Mouse (Mus musculus) midbrain, embryonic 13.5 days (tissue): ENCODE data around the gene Gm17571. TPM values are rescaled to one million over a fixed set of nuclear protein-coding genes. Genes with fewer than 3 reads are reported as not detected.
A peak's percentile ranks its signal among the peaks of the same experiment; 100 is the strongest.

Experiments
- ATAC-seq: fragments of 200-750 bp; cut with Nextera tagmentation; 2 replicates; pipeline ENCODE4 v1.8.0; 2017; ENCODE audit warnings: mild to moderate bottlenecking, moderate TSS enrichment, moderate library complexity
- H3K27ac ChIP-seq: fragments of 300-500 bp; sonication (generic); 2 replicates; pipeline ENCODE4 v1.5.1; 2015; ENCODE audit warnings: inconsistent platforms, mild to moderate bottlenecking, moderate library complexity
- H3K27me3 ChIP-seq: fragments of 300-500 bp; sonication (generic); 2 replicates; pipeline ENCODE4 v1.6.1; 2015; ENCODE audit warnings: mild to moderate bottlenecking, inconsistent platforms
- H3K36me3 ChIP-seq: fragments of 300-500 bp; sonication (generic); 2 replicates; pipeline ENCODE4 v1.6.1; 2015; ENCODE audit warnings: mild to moderate bottlenecking, inconsistent platforms
- H3K4me1 ChIP-seq: fragments of 300-500 bp; sonication (generic); replicated peaks from 2 replicates; pipeline ENCODE4 v1.6.1; 2015; ENCODE audit warnings: inconsistent platforms
- H3K4me2 ChIP-seq: fragments of 300-500 bp; sonication (generic); replicated peaks from 2 replicates; pipeline ENCODE4 v1.6.1; 2015; ENCODE audit warnings: moderate library complexity, mild to moderate bottlenecking, inconsistent platforms
- H3K4me3 ChIP-seq: fragments of 300-500 bp; sonication (generic); replicated peaks from 2 replicates; pipeline ENCODE4 v1.5.1; 2015; ENCODE audit warnings: mild to moderate bottlenecking, inconsistent platforms
- H3K9ac ChIP-seq: fragments of 300-500 bp; sonication (generic); replicated peaks from 2 replicates; pipeline ENCODE4 v1.6.1; 2015; ENCODE audit warnings: mild to moderate bottlenecking, inconsistent platforms
- H3K9me3 ChIP-seq: fragments of 300-500 bp; sonication (generic); 2 replicates; pipeline ENCODE4 v1.6.1; 2016; ENCODE audit warnings: mild to moderate bottlenecking, inconsistent platforms
- WGBS: fragments of 180-500 bp; shearing (Covaris S2); methylation state at CpG from one replicate; pipeline ENCODE4 v1.1.7; 2015; 5-methylcytosine and 5-hydroxymethylcytosine counted together
- polyA plus RNA-seq: library from polyadenylated mRNA; unstranded; fragments of >200 nt; fragmentation: Nextera tagmentation; extraction: Ambion mirVana; gene quantifications from 2 replicates; pipeline ENCODE4 v1.2.1, GENCODE M21; 2015

Gene Gm17571
- polyA plus RNA-seq, 1 experiment from 2014 or later: not detected

- no peaks in the 10 kb centered on the region for H3K36me3 ChIP-seq
- H3K4me3 ChIP-seq: no peak overlapping the region
- H3K4me2 ChIP-seq: no peak overlapping the region
- no peaks in the 10 kb centered on the region for H3K9me3 ChIP-seq
- peaks cover 4% of the 10 kb centered on the region; the same call in 1 of the 2 replicates for H3K4me1 ChIP-seq
- WGBS: 89% methylated on average over 1 of the region's 1 CpGs
- no peak overlapping the region for H3K27ac ChIP-seq
- H3K27me3 ChIP-seq: no peaks in the 10 kb centered on the region
- ATAC-seq: no peak
- H3K9ac ChIP-seq: no peak overlapping the region
These were observed 317 bp downstream of the Gm17571 start for GRCm38 (mm10) chr9:13446236-13446635.

GRCm38 (mm10) chr9:13443484-13444211, 2.9 kb downstream of the Gm17571 start:
- no peaks in the 10 kb centered on the region for H3K36me3 ChIP-seq
- no peaks in the 10 kb centered on the region for H3K9me3 ChIP-seq
- H3K4me1 ChIP-seq: 0 out of 2 replicates have a peak, but pooled peaks cover 4% of the 10 kb centered on the region
- WGBS: 58% methylated on average over 1 of the region's 1 CpGs
- H3K9ac ChIP-seq: no peak overlapping the region
- ATAC-seq: no peak
- no peak overlapping the region for H3K27ac ChIP-seq
- no peak overlapping the region for H3K4me3 ChIP-seq
- H3K4me2 ChIP-seq: no peak overlapping the region
- H3K27me3 ChIP-seq: no peaks in the 10 kb centered on the region

- Histone ChIP-seq H3K4me3 (no peak overlapping the region), H3K9ac (no peak overlapping the region), H3K27ac (no peak overlapping the region), H3K9me3 (0 out of 2 replicates have a peak, but pooled peaks cover 4% of the 10 kb centered on the region), H3K4me2 (no peak overlapping the region), H3K4me1 (0 out of 2 replicates have a peak, but pooled peaks cover 4% of the 10 kb centered on the region), H3K27me3 (no peaks in the 10 kb centered on the region), H3K36me3 (no peaks in the 10 kb centered on the region)
- 85% methylated on average over 13 of the region's 13 CpGs for WGBS
- no peak for ATAC-seq
These were observed 4.4 kb downstream of the Gm17571 start for GRCm38 (mm10) chr9:13442012-13442735.

GRCm38 (mm10) chr9:13440911-13441310, 5.6 kb downstream of the Gm17571 start:
- no peaks in the 10 kb centered on the region for H3K27me3 ChIP-seq
- 0 out of 2 replicates have a peak, but pooled peaks cover 4% of the 10 kb centered on the region for H3K9me3 ChIP-seq
- WGBS: 59% methylated on average over 6 of the region's 6 CpGs
- H3K4me1 ChIP-seq: 0 out of 2 replicates have a peak, but pooled peaks cover 4% of the 10 kb centered on the region
- no peak overlapping the region for H3K4me3 ChIP-seq
- H3K27ac ChIP-seq: no peak overlapping the region
- no peak overlapping the region for H3K9ac ChIP-seq
- no peaks in the 10 kb centered on the region for H3K36me3 ChIP-seq
- ATAC-seq: 0 out of 2 replicates have a peak, but pooled peaks have one; percentile 6
- no peak overlapping the region for H3K4me2 ChIP-seq

DNA sequence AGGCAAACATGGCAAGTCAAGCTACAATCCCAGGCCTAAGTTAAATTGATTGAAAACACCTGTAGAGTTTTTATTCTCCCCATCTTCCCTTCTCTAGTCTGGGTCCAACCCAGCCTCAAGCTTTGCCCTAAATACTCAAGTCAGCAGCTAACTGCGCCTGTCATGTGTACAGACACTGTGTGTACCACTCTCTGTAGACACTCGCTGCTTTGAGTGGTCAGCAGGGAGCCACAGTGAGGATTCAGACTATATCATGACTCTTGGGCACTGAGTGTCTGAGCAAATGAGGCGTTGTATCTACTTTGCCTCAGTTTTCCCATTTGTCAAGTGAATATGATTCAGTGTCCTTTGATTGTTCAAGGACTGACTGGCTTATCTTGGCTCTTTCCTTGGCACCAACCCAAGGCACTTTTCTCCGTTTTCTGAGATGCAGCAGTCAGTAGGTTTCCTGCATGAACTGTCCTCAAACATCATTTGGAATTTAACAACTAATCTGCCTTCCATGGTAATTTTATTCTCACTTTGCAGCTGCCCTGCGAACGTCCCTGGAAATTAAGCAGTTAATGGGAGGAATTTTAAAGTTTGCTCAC, 13.0 kb downstream of the Gm17571 start:
- H3K4me1 ChIP-seq: peaks cover 17% of the 10 kb centered on the region; the same call in 1 of the 2 replicates
- ATAC-seq: no peak
- no peak overlapping the region for H3K9ac ChIP-seq
- 82% methylated on average over 6 of the region's 6 CpGs for WGBS
- H3K4me2 ChIP-seq: no peak overlapping the region
- H3K36me3 ChIP-seq: no peaks in the 10 kb centered on the region
- no peak overlapping the region for H3K4me3 ChIP-seq
- H3K27ac ChIP-seq: no peak overlapping the region
- no peaks in the 10 kb centered on the region for H3K27me3 ChIP-seq
- H3K9me3 ChIP-seq: 0 out of 2 replicates have a peak, but pooled peaks cover 4% of the 10 kb centered on the region

- ATAC-seq: no peak
- no peak overlapping the region for H3K9ac ChIP-seq
- H3K36me3 ChIP-seq: no peaks in the 10 kb centered on the region
- 96% methylated on average over 3 of the region's 3 CpGs for WGBS
- no peaks in the 10 kb centered on the region for H3K27me3 ChIP-seq
- H3K4me2 ChIP-seq: no peak overlapping the region
- H3K9me3 ChIP-seq: no peaks in the 10 kb centered on the region
- peaks cover 30% of the 10 kb centered on the region for H3K4me1 ChIP-seq
- H3K4me3 ChIP-seq: no peak overlapping the region
- no peak overlapping the region for H3K27ac ChIP-seq
These were observed 14.9 kb downstream of the Gm17571 start for GRCm38 (mm10) chr9:13431646-13432045.

DNA sequence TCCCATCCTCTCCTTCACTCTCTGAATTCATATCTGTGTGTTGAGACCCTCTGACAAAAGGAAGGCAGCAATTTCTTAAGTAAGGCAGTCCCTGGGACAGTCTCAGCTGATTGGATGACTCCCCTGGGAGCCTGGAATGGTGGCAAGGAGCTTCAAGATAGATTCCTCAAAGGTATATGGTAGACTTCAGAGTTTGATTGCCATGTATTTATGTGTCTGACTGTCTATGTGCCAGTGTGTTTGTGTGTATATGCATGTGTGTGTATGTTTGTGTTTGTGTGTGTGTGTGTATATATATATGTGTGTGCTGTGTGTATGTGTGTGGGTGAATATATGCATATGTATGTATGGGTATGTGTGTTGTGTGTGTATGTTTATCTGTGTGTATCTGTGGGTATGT, 15.8 kb downstream of the Gm17571 start:
- no peaks in the 10 kb centered on the region for H3K27me3 ChIP-seq
- H3K9ac ChIP-seq: no peak overlapping the region
- H3K4me1 ChIP-seq: peaks cover 36% of the 10 kb centered on the region
- no peak for ATAC-seq
- H3K36me3 ChIP-seq: no peaks in the 10 kb centered on the region
- H3K4me3 ChIP-seq: no peak overlapping the region
- no peaks in the 10 kb centered on the region for H3K9me3 ChIP-seq
- H3K4me2 ChIP-seq: no peak overlapping the region
- no peak overlapping the region for H3K27ac ChIP-seq

DNA sequence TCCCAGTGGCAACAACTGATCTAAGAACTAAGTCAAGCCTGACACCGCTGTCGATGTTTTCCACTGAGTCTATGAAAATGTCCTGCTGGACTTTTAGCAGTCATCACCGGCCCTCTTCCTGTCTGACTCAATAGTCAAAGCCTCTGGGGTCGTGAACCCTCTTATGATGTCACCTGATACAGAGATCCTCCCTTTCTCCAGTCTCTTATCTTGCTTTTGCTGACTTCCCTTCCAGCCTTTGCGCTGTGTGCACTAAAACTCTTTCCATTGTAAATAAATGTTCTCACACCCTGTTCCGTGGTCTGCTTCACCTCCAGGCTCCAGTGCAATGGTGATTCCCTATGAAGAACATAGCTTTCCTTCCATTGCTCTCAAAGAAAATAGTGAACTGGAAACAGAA, 16.3 kb downstream of the Gm17571 start:
- Histone ChIP-seq H3K27ac (no peak overlapping the region), H3K27me3 (no peaks in the 10 kb centered on the region), H3K4me1 (peaks cover 40% of the 10 kb centered on the region), H3K9ac (no peak overlapping the region), H3K4me2 (no peak overlapping the region), H3K9me3 (no peaks in the 10 kb centered on the region), H3K4me3 (no peak overlapping the region), H3K36me3 (no peaks in the 10 kb centered on the region)
- ATAC-seq: no peak
- WGBS: 88% methylated on average over 6 of the region's 6 CpGs

- H3K27ac ChIP-seq: no peak overlapping the region
- H3K27me3 ChIP-seq: no peaks in the 10 kb centered on the region
- H3K4me2 ChIP-seq: no peak overlapping the region
- H3K4me3 ChIP-seq: no peak overlapping the region
- H3K36me3 ChIP-seq: no peaks in the 10 kb centered on the region
- no peak for ATAC-seq
- H3K9me3 ChIP-seq: no peaks in the 10 kb centered on the region
- 59% methylated on average over 2 of the region's 2 CpGs for WGBS
- H3K4me1 ChIP-seq: peaks cover 47% of the 10 kb centered on the region
- H3K9ac ChIP-seq: no peak overlapping the region
These were observed 17.0 kb downstream of the Gm17571 start for GRCm38 (mm10) chr9:13429477-13430125.

- Histone ChIP-seq H3K27ac (peak overlapping the region; percentile 78), H3K4me2 (peak overlapping the region; percentile 27), H3K9ac (no peak overlapping the region), H3K9me3 (no peaks in the 10 kb centered on the region), H3K36me3 (no peaks in the 10 kb centered on the region), H3K4me3 (no peak overlapping the region), H3K27me3 (no peaks in the 10 kb centered on the region), H3K4me1 (peaks cover 51% of the 10 kb centered on the region)
- WGBS: 5% methylated on average over 7 of the region's 7 CpGs
- peak; percentile 98 for ATAC-seq
These were observed 21.3 kb downstream of the Gm17571 start for GRCm38 (mm10) chr9:13425031-13425940.

- no peaks in the 10 kb centered on the region for H3K9me3 ChIP-seq
- peaks cover 6% of the 10 kb centered on the region for H3K36me3 ChIP-seq
- ATAC-seq: peak; percentile 55; the same call in 1 of the 2 replicates
- H3K4me1 ChIP-seq: no peaks in the 10 kb centered on the region
- no peak overlapping the region for H3K4me3 ChIP-seq
- no peak overlapping the region for H3K9ac ChIP-seq
- H3K27ac ChIP-seq: no peak overlapping the region
- no peak overlapping the region for H3K4me2 ChIP-seq
- no peaks in the 10 kb centered on the region for H3K27me3 ChIP-seq
These were observed 32.3 kb downstream of the Gm17571 start for GRCm38 (mm10) chr9:13414230-13414766.
